Mouse (Mus musculus) lung, postnatal 10 days (tissue): ENCODE data around the gene Elmo3.
"Not testable (repeated sequence)": the region's sequence is repeated elsewhere in the genome, so short reads cannot be mapped to it uniquely, and the experiment has no call there.

Experiments
- DNase-seq: peaks from one replicate; pipeline ENCODE4 v3.0.0; 2021

Gene Elmo3

DNA sequence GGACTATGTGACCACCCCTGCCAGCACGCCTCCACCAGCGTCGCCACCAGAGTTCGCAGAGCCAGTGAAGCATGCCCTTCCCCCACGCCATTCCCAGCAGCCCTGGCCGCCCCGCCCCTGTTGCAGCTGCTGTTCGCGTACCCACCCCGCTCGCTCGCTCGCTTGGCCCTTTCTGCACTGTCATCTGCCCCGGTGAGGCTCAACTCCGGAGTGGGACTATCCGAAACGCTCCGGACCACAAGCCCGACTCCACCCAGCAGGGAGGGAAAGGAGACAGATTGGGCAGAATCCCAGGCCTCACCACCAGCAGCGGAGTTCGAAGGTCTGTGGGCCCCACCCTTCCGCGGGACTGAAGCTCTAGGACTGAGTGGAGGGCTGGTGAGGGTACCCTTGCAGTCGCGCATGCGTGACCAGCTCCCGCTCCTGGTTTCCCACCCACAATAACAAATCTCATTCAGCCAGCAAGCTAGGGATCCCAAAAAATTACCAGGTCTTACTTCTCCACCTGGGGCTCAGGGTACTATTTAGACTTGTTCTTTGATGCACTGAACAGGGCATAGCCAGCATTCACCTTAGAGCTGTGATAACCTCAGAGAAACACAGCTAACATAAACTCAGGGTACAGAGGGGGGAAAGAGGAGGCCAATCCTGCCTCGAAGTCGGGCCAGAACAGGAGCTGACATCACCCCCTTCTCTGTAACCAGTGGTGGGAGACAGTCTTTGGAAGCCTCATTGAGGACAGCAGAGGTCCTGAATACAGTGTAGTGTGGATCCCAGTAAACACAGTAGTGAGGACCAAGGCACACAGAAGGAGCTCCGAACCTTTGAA, 28.9 kb upstream of the Elmo3 start:
- DNase-seq = peak; percentile 80

DNA sequence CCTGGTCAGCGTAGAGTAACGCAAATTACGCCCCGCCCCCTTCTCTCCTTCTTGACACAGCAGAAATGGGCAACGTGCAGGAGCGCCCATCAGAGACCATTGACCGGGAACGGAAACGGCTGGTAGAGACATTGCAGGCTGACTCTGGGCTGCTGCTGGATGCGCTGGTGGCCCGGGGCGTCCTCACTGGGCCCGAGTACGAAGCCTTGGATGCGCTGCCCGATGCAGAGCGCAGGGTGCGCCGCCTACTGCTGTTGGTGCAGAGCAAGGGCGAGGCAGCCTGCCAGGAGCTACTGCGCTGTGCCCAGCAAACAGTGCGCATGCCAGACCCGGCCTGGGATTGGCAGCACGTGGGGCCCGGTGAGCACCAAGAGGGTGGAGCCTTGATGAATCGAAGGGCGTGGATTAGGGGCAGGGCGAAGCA, 26.5 kb upstream of the Elmo3 start:
- DNase-seq = peak; percentile 85

DNA sequence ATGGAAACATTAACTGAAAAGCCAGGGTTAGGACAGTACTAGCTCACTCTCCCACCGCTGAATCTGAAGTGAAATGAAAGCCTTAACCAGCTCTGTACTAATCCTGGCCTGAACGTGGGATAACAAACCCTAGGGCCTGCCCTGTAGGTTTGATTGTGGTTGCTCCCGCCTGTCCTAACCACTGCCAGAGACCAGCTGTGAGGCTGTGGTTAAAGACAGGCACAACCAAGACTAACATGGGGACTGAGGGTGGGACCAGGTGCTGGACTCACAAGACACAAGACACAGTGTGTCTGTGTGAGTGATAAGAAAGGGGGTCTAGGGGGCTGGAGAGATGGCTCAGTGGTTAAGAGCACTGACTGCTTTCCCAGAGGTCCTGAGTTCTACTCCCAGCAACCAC, 24.8 kb upstream of the Elmo3 start:
- no peak for DNase-seq

DNA sequence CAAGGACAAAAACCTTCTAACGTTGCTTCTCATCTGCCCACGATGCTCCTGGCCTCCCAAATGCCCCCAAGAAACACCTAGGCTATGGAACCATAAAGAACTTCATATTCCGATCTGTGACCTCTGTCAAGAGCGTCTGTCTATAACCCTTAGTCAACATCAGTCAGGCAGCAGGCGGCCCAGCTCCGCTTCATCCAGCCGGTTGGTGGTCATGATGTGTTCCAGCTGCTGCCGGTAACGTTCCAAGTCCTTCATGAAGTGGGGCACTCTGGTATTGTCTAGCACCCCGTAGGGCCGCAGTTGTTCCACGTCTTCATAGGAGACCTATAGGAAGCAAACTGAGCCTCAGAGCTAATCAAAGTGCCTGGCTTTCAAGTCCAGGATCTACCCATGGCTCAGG, 23.6 kb upstream of the Elmo3 start:
- DNase-seq = peak; percentile 76

DNA sequence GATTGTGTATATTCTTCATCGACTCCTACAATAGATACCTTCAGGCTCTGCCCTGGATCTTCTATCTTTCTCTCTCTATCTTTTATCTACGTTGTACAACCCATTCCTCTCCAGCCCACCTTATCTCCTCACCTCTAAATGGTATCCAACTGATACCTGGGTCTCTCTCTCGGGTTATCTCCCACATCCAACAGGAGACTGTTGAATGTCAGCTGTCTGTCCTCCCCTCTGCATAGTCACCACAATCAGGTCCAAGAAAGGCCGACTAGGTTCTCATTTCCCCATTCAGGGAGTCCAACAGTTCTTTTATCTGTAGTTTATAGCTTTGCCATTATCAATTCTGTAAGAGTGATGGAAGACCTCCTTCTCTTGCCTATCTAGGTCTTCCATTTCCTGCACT, 23.2 kb upstream of the Elmo3 start:
- no peak for DNase-seq

DNA sequence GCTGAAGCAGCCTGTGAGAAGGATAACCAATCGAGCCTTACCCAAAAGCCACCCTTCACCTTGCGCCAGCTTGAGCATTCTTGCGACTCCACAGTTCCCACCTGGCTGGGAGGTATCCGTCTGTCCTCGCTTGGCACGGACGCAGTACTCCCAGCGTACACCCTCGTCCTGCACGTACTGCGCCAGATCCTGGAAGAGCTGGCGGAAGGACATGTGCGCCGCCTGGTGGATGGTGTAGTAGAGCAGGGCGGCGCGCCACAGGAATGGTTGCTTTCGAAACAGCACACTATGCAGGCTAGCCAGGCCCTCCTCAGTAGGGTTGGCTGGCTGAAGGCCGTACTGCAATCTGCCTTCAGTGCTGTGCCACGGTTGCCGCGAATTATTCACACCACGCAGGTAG, 22.3 kb upstream of the Elmo3 start:
- peak; percentile 75 for DNase-seq

DNA sequence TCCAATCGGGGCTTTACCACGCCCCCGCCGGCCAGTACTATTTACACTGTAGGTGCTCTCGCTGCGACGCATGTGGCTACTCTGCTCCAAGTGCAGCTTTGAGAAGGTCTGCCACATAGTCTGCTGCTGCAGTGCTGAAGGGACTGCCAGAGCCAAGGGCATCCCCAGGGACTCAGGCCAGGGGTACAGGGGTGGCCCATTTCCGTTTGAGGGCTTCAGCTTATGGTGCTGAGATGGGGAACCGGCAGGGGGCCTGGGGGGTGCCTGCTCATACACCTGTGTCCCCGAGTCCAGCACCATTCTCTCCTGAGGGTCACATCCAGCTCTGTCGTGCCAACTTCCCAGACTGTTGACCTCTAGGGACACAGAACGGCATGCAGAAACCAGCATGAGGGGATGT, 19.9 kb upstream of the Elmo3 start:
- no peak for DNase-seq

DNA sequence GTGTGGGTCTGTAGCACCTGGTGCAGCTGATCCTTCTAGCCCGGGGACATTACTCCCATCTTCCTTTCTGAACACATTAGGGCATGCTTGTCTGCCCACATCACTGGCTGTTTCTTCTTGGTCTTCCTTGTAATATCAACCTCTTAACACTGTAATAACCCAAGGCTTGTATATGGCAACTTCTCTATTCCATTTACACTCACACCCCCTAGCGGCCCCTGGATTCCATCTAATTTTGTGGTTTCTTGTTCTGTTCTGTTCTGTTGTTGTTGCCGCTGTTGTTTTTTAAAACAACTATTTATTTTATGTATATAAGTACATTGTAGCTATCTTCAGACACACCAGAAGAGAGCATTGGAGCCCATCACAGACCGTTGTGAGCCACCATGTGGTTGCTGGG, 18.5 kb upstream of the Elmo3 start:
- DNase-seq = no peak

DNA sequence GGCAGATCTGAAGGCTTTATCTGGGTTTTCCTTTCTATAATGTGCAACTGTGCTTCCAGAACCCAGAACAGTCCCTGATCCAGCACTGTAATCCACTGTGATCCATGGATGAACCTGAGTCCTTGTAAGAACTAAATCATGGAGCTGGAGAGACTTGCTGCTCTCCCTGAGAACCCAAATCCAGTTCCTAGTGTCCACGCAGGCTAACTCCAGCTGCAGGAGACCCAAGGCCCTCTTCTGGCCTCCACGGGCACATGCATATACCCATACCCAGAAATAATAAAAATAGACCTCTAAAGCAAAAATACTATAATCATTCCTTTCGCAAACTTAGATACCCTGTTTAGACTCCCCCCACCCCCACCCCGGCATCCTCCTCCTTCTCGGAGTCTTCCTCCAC, 17.2 kb upstream of the Elmo3 start:
- no peak for DNase-seq

DNA sequence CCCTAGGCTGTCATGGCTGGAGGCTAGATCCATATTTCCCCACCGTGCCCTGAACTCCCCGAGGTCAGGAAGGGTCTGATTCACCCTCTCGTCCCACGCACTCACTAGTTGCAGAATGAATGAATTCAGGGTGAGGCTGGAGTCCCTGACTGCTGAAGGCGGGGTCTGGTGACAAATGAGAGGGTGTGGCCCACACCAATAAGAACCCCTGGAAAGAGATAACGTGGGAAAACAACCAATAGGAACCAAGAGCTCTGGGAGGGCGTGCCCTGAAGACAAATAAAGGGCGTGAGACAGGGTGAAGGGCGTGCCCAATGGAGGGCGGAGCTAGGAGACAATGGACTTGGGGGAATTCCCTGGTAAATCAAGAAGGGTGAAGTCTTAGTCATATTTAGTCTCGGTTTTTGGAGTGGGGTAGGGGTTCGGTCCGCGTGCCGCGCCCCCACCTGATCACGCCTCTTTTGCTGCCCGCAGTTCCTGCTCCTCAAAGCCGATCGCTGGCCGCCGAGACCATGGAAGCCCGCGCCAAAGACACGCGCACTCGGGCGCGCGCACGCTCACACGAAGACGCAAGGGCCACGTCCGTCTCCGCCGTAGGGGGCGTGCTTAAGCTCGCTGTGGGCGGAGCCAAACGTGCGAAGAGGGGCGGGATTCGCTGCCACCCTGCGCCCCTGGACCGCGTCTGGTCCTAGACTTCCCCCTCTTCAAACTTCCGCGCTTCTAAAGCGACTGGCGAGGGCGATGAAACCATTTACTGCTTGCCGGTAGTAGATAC, 16.3 kb upstream of the Elmo3 start:
- peak; percentile 97 for DNase-seq

DNA sequence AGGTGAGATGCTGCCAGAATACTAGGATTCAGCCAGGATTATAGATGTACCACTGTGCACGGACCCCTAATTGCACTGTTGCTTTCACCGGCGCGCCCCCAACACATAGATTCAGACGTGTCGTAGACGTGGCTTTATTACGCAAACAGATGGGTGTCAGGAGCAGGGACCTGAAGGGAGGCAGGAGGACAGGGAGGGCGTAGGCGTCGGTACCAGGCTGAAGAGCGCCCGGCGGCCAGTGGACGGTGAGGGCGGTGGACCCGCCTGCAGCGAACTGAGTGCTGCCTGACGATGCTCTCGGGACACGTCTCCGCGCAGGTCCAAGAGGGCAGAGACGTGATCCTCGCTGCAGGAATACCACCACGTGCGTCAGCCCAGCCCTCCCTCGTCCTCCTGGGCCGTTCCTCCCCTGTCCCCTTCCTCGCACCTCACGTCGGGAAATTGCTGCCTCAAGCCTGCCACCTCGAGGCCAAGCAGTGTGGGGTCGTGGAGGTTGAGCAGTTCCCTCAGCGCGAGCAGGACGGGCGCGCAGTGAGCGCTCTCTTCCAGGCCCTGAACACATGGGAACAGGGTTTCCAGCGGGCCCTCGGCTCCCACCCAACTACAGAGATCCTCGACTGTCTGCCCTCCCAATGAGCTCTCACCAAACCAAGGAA, 15.5 kb upstream of the Elmo3 start, which contains the start of gene 4931428F04Rik:
TSS of gene 4931428F04Rik (minus strand) at position 60 of the 656 bp plus-strand sequence.
- DNase-seq = peak; percentile 80

DNA sequence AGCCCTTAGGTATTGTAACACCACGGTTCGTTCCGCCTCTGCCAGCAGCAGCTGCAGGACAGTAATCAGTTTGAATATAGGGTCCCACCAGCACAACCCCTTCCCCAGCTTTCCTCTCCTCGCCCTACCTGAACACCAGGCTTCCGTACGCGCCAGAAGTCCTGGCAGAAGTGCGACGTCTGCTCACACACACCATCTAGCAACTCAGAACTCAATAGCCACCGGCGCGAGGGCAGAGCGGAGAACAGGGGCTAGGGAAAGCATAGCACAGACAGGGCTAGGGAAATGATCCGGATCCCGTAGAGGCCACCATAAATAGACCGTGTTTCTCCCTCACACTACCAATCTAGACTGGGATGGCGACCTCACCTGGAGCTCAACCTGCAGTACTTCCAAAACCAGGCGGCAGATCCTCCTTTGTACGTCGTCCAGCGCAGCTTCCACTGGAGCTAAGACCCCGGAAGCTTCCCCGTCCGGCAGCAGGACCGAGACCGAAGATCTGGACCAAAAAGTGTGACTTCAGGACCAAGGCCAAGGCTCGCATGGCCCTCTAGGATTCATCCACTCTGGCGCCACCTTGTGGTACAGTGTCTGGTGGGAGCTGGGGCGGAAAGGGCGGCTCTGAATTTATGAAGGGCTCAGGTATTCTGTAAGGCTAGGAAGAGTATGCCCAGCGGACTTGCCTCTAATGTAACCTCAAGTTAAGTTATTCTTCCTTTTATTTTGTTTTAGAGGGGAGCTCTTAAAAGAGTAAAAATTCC, 14.7 kb upstream of the Elmo3 start:
- DNase-seq = peak; percentile 96

DNA sequence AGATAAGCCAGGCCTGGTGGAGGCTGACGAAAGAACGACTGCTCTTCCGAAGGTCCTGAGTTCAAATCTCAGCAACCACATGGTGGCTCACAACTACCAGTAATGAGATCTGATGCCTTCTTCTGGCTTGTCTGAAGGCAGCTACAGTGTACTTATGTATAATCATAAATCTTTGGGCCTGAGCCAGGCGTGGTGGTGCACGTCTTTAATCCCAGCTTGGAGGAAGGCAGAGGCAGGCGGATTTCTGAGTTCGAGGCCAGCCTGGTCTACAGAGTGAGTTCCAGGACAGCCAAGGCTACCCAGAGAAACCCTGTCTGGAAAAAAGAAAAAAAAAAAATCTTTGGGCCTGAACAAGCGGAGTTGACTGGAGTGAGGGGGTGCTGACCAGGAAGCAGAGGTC, 14.0 kb upstream of the Elmo3 start:
- DNase-seq = not testable (repeated sequence)

DNA sequence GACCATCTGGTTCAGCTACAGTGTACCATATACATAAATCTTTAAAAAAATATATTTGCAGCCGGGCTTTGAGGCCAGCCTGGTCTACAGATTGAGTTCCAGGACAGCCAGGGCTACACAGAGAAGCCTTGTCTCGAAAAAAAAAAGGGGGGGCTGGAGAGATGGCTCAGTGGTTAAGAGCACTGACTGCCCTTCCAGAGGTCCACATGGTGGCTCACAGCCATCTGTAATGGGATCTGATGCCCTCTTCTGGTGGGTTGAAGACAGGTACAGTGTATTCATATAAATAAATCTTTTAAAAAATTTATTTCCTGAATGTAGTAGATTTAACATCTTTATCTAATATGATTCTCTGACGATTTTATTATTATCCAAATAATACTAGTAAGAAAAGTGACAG, 13.6 kb upstream of the Elmo3 start:
- DNase-seq = not testable (repeated sequence)

DNA sequence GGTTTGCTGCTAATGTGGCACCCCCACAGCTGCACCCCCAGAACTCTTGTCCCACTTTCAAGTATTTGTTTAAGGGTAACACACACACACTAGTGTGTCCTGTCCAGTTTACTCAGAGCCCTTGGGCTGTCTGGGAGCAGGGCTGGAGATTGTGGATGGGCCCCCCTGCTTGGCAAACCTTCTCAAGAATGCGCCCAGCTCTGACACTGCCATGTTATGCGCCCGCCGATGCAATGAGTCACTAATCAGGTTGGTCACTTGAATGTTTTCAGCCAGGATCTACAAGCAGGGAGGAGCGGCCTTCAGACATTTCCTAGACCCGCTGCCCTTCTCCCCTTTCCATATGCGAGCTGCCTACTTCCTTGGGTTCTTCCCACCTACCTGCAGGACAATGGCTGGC, 12.9 kb upstream of the Elmo3 start:
- DNase-seq = no peak

DNA sequence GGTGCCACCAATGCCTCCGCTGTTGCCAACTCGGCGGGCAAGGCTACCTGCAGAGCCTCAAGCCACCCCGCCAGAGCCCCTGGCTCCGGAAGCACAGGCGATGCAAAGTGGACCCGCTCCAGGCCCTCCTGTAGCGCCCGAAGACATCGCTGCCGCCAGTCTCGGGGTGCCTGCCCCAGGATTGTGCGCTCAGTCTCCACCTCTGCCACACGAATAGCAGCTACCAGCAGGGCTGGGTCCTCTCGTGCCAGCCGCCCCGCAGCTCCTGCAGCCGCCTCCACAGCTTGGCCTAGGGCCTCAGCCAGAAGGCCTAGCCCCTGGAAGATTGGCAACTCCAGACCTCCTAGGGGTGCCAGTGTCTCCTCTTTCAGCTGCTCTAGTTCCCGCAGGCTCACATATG, 12.0 kb upstream of the Elmo3 start:
- no peak for DNase-seq

DNA sequence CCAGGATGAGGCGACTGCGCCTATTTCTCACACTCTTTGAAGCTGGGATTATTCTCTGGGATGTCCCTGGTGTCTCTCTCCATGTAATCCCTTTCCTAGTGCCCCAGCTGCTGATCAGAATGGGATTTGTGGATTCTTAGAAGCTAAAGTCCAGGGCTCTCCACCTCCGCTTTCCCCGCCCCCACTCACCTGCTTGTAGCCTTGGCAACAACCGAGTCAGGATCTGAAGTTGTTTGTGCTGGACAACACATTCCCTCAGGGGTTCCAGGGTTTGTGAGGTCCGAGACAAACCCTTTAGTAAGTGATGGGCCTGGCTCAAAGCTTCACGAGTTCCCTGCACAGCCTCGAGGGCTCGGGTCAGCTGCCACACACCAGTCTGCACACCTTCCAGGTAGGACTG, 10.6 kb upstream of the Elmo3 start:
- no peak for DNase-seq

DNA sequence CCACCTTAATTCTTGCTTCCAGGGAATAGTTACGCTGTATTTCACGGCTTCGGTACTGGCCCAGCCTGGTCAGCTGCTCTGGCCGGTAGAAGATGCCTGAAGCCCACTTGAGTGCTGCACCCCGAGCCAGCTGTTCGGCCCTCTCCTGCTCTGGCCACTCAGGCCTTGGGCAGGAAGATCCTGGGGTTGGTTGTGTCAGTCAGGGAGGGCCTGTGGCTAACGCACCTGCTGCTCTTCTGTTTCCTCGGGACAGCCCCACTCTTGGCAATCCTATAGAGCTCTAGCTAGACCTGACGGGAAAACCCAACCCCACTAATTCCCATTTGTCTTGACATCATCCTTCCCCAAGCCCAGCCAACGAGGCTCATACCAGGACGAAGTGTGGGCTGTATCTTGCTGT, 10.1 kb upstream of the Elmo3 start:
- no peak for DNase-seq

DNA sequence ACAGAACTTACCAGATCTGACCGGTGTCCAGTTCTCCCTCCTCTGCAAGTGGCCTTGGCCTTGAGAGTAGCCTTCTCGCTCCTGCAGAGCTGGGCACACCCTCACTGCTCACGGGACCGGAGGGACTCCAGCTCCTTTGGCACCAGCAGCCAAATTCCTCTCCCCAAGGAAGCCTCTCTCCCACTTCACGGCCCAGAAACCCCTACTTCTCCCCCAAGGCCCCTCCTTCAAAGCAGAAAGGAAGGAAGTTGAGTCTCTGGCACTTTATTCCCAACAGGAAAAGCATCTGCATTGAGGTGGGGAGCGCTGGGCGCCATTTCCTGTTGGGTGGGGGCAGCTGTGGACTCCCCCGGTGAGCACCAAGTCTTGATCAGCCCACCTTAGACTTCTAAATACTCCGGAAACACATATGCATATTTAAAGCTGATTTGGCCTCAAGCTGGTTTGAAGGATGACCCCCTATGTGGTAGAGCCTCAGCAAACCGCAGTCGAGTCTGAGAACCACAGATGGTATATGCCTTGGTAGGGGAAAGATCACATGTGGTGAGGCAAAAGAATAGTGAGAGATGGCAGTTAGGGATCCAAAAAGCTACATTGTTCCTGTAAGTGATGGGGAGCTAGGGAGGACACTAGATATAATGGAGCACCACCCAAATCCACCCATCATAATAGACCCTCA, 9.4 kb upstream of the Elmo3 start, which contains the start of gene Exoc3l:
TSS of gene Exoc3l (minus strand) at position 207 of the 679 bp plus-strand sequence.
- peak; percentile 61 for DNase-seq

DNA sequence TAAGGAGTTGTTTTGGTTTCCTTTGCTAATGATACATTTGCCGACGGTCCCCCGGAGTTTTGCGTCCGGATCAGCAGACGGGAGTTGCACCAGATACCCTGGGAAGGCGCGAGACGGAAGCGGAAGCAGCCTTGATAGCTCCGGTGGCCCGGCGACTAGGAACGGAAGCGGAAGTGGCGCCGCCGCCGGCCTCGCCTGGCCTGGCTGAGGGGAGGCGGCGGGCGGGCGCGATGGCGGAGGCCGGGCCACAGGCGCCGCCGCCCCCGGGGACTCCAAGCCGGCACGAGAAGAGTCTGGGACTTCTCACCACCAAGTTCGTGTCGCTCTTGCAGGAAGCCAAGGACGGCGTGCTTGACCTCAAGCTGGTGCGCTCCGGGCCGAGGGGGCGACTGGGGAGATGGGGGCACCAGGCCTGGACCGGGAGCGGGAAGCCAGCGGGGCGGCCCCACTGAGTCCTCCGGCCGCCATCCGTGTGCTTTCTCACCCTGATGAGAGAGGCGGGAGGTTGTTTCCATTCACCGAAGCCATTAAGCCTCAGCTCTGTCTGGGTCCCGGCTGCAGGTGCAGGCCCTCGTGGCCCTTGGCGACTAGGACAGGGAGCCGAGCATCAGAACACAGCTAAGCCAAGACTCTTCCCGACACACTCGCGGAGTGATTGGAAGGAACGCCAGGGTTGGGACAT, 7.7 kb upstream of the Elmo3 start, which contains the start of gene E2f4:
TSS of gene E2f4 (plus strand) at position 153 of the 682 bp plus-strand sequence.
- peak; percentile 95 for DNase-seq
